Mouse (Mus musculus): ENCODE measurements around the gene Adam23. TPM values are rescaled to one million over a fixed set of nuclear protein-coding genes. Genes with fewer than 3 reads are reported as not detected.

Gene Adam23
- polyA plus RNA-seq, 1 experiment from 2014 or later, result 4.4 TPM

DNA sequence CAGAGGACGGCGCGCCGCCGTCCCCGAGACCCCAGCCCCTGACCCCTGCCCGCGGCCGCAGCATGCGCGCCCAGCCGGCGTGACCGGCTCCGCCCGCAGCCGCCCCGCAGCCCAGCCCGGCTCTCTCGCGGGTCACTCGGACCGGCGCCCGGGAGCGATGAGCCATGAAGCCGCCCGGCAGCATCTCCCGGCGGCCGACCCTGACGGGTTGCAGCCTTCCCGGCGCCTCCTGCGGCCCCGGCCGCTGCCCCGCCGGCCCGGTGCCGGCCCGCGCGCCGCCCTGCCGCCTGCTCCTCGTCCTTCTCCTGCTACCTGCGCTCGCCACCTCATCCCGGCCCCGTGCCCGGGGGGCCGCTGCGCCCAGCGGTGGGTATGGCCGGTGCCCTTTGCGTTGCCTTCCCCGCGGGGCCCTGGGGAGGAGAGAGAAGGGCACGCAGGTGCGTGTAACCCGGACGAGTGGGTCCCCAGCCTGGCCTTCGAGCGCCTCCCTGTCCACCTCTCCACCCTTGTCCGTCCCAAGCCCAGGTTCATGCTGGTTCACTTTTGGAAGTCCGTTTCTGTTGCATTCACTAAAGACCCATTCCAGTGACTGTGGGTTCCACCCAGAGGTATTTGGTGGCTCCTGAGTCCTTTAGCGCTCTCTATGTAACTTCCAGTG is 485 bp downstream of the Adam23 start:
- H3K9ac ChIP-seq, result peak overlapping the region; percentile 77
- ATAC-seq (ENCODE audit: low FRiP score, low read depth), result peak; percentile 44
- WGBS, result under 1% methylated on average over 43 of the region's 68 CpGs
- H3K27ac ChIP-seq, result no peak overlapping the region
- H3K4me3 ChIP-seq, result peak overlapping the region; percentile 76
- peak overlapping the region; percentile 99 for H3K4me2 ChIP-seq (replicated peaks)
- H3K27me3 ChIP-seq, result peaks cover 25% of the 10 kb centered on the region
- H3K9me3 ChIP-seq, result no peaks in the 10 kb centered on the region
- H3K36me3 ChIP-seq, result no peaks in the 10 kb centered on the region
- H3K4me1 ChIP-seq, result peaks cover 6% of the 10 kb centered on the region

DNA sequence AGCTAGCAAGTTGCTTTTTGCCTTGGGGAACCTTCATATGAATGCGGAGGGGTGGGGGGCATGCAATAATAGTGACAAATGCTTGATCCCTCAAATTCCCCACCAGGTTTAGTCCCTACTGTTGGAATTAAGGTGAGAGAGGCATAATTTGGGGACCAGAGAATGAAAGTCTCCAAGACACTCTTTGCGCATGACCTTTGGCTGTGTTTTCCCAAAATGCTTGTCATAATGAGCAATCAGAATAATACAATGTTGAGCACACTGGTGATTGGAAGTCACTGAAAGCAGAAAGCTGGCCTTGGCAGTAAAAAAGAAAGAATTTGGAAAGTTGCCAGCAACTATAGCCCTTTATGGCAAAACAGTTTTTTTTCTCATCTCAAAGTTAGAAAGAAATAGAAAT is 1.0 kb downstream of the Adam23 start:
- Histone ChIP-seq H3K9me3 (no peaks in the 10 kb centered on the region), H3K4me1 (peaks cover 6% of the 10 kb centered on the region), H3K27me3 (peaks cover 25% of the 10 kb centered on the region), H3K4me2 (replicated peaks) (peak overlapping the region; percentile 99), H3K4me3 (peak overlapping the region; percentile 76), H3K27ac (no peak overlapping the region), H3K36me3 (no peaks in the 10 kb centered on the region), H3K9ac (no peak overlapping the region)
- ATAC-seq (ENCODE audit: low FRiP score, low read depth), result no peak
- WGBS, result 67% methylated on average over 2 of the region's 2 CpGs

DNA sequence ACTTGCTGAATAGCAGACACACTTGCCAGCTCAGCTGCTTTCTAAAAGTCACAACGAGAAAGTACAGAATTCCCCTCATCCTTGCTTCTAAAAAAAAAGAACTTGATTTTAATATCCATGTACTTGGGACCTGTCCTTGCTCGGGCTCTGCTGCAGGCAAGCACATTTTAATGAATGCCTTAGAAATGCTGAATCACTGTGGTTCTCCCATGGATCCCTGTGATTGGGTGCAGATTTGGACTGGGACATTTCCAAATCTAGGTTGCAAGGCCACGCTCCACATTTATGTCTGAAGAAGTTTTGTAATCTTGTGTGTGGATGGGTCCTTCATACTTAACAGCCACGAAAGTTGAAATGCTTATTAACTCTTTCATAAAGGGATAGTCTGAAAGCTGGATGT is 4.4 kb downstream of the Adam23 start:
- Histone ChIP-seq H3K4me1 (peaks cover 6% of the 10 kb centered on the region), H3K9me3 (no peaks in the 10 kb centered on the region), H3K9ac (no peak overlapping the region), H3K27ac (no peak overlapping the region), H3K27me3 (peaks cover 19% of the 10 kb centered on the region), H3K4me2 (replicated peaks) (no peak overlapping the region), H3K36me3 (no peaks in the 10 kb centered on the region), H3K4me3 (no peak overlapping the region)
- WGBS, result 75% methylated on average over 4 of the region's 4 CpGs
- ATAC-seq (ENCODE audit: low FRiP score, low read depth), result no peak

DNA sequence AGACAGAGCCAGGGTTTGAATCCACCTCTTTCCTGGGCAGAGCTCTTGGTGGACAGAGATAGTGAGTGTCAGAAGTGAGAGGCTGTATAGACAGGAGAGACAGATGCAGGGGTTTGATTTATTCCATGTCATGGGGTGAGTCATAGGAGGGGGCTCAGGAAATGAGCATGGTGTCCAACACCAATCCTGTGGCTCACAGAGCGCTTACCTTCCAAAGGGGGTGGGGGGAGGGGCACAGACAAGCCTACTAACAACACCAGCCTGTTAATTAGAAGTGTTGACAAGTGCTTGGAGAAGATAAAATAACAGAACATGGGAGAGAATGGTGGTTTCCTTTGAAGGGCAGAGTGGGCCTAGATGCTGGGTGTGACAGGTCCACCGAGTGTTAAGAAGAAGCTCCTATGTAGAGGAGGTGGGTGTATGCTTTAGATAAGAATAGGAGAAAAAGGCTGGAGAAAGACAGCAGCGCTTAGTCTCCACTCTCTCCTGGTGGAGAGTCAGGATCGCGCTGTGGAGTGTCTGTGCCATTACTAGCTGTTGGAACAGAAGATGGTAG is 7.7 kb downstream of the Adam23 start:
- WGBS, result 64% methylated on average over 5 of the region's 5 CpGs
- no peak overlapping the region for H3K9ac ChIP-seq
- H3K4me3 ChIP-seq, result no peak overlapping the region
- ATAC-seq (ENCODE audit: low FRiP score, low read depth), result no peak
- H3K27ac ChIP-seq, result no peak overlapping the region
- peaks cover 3% of the 10 kb centered on the region; the same call in 1 of the 2 replicates for H3K4me1 ChIP-seq
- H3K27me3 ChIP-seq, result no peaks in the 10 kb centered on the region
- H3K9me3 ChIP-seq, result no peaks in the 10 kb centered on the region
- no peaks in the 10 kb centered on the region for H3K36me3 ChIP-seq
- no peak overlapping the region for H3K4me2 ChIP-seq (replicated peaks)

DNA sequence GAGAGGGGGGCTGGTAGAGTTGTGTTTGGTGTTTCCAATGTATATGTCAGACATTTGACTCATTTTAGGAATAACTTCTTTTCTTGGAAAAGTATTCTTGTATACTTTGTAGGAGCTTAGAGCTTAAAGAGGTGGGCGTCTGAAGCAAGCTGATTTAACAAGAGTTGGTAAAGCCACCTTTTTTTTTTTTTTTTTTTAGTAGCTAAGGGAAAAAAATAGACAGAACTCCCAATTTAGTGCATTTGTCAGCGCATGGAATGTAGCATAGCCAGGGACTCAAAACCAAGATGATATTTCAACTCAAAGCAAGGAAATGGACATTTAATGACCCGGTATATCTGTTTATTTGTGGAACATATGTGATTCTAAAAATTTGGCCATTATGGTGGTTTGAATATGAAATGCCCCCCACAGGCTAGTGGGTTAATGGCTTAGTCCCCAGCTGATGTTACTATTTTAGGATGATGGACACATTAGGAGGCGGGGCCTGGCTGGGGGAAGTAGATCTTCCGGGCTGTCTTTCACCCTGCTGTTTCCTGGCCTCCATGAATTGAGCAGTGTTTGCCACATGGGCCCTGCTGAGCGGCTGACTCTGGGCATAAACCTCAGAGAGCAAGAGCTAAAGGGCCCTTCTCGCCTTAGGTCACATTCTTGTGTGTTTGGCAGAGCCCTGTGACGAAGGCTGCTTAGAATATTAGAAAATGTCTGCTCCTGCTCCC is 12.3 kb downstream of the Adam23 start:
- no peak for ATAC-seq (ENCODE audit: low FRiP score, low read depth)
- Histone ChIP-seq H3K4me1 (peaks cover 3% of the 10 kb centered on the region; the same call in 1 of the 2 replicates), H3K9me3 (no peaks in the 10 kb centered on the region), H3K9ac (no peak overlapping the region), H3K27me3 (no peaks in the 10 kb centered on the region), H3K4me2 (replicated peaks) (no peak overlapping the region), H3K4me3 (no peak overlapping the region), H3K27ac (no peak overlapping the region), H3K36me3 (no peaks in the 10 kb centered on the region)
- WGBS, result 71% methylated on average over 8 of the region's 8 CpGs

DNA sequence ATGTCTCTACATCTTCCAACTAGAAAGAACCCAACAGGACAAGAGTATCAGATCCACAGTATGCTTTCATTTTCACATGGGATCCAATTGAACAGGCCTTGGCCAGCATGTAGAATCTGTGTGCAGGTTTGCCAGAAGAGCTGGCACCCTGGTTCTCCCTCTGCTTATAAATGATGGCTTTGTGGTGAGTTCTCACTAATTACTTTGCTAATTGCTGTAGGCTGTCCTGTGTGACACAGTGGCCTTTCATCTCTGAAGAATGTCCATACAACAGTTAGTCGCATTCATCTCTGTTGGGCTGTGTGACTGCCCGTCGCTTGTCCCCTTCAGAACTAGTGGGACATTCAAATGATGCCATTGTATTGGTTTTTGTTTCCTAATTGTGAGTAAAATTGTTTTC is 13.5 kb downstream of the Adam23 start:
- WGBS, result 86% methylated on average over 3 of the region's 3 CpGs
- no peaks in the 10 kb centered on the region for H3K9me3 ChIP-seq

DNA sequence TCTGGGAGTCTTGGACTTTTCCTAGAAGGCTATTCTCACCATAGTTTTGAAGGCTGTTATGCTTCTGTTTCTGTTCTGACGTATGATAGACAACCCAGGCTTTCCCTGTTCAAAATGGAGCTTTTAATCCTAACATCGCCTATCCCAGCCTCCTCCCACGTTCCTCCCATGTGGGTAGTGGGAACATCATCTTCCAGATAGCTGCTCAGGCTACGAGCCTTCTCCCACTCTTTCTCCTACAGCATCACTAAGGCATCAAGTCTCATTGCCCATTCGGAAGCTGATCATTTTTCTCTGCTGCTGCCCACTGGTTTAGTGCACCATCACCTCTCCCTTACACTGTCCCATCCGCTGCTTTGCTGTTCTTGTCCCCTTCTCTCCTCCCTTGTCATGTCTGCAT is 14.2 kb downstream of the Adam23 start:
- Histone ChIP-seq H3K27ac (no peak overlapping the region), H3K9ac (no peak overlapping the region), H3K4me3 (no peak overlapping the region), H3K4me1 (peaks cover 9% of the 10 kb centered on the region), H3K27me3 (no peaks in the 10 kb centered on the region), H3K4me2 (replicated peaks) (no peak overlapping the region), H3K9me3 (no peaks in the 10 kb centered on the region), H3K36me3 (no peaks in the 10 kb centered on the region)
- no peak for ATAC-seq (ENCODE audit: low FRiP score, low read depth)
- WGBS, result 88% methylated on average over 6 of the region's 6 CpGs

More for the DNA sequence above, 13.5 kb downstream of the Adam23 start:
- Histone ChIP-seq H3K36me3 (no peaks in the 10 kb centered on the region), H3K4me3 (no peak overlapping the region), H3K9ac (no peak overlapping the region), H3K4me1 (peaks cover 3% of the 10 kb centered on the region; the same call in 1 of the 2 replicates), H3K27me3 (no peaks in the 10 kb centered on the region), H3K27ac (no peak overlapping the region), H3K4me2 (replicated peaks) (no peak overlapping the region)
- no peak for ATAC-seq (ENCODE audit: low FRiP score, low read depth)

DNA sequence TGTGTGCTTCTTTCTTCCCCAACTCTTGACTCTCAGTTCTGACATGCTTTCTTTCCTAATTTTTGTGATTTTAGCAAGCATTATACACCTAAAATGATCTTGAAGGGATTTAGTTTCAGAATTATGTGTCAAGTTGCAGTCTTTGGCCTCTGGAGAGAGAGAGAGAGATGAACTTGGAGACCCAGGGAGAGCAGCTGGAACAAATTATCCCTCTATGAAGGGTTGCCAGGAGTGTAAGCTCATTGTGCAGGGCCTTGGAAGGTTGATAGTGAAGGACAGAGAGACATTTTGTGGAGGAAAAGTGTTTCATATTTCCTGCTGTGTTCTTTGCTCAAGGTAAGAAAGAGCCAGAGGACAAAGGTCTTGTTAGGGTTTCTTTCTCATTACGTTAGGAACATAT is 18.8 kb downstream of the Adam23 start:
- no peak overlapping the region for H3K4me2 ChIP-seq (replicated peaks)
- H3K4me1 ChIP-seq, result peaks cover 7% of the 10 kb centered on the region; the same call in 1 of the 2 replicates
- WGBS, result 34% methylated on average over 1 of the region's 1 CpGs
- H3K9ac ChIP-seq, result no peak overlapping the region
- no peak for ATAC-seq (ENCODE audit: low FRiP score, low read depth)
- no peak overlapping the region for H3K27ac ChIP-seq
- H3K4me3 ChIP-seq, result no peak overlapping the region
- no peaks in the 10 kb centered on the region for H3K27me3 ChIP-seq
- no peaks in the 10 kb centered on the region for H3K36me3 ChIP-seq
- H3K9me3 ChIP-seq, result no peaks in the 10 kb centered on the region

DNA sequence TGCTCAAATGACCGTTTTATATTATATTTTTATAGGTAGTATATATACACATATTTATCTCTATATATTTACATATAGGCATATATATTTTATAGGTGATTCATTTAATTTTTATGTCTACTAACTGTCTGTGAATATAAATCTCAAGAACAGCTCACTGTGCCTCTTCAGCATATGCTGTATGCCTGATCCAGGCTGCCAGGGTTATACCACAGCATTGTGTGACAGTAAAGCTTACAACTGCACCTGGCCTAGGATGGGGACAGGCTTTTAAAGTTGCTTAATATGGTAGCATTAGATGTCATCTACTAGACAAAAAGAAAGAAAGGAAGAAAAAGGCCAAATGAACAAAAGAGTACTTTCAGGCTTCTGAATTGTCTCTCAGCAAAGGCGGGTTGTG is 27.6 kb downstream of the Adam23 start:
- H3K4me2 ChIP-seq (replicated peaks), result no peak overlapping the region
- WGBS, result 63% methylated on average over 2 of the region's 2 CpGs
- peaks cover 8% of the 10 kb centered on the region; the same call in 1 of the 2 replicates for H3K4me1 ChIP-seq
- no peak overlapping the region for H3K9ac ChIP-seq
- no peaks in the 10 kb centered on the region for H3K27me3 ChIP-seq
- no peak overlapping the region for H3K4me3 ChIP-seq
- H3K36me3 ChIP-seq, result no peaks in the 10 kb centered on the region
- H3K27ac ChIP-seq, result no peak overlapping the region
- ATAC-seq (ENCODE audit: low FRiP score, low read depth), result no peak
- no peaks in the 10 kb centered on the region for H3K9me3 ChIP-seq

DNA sequence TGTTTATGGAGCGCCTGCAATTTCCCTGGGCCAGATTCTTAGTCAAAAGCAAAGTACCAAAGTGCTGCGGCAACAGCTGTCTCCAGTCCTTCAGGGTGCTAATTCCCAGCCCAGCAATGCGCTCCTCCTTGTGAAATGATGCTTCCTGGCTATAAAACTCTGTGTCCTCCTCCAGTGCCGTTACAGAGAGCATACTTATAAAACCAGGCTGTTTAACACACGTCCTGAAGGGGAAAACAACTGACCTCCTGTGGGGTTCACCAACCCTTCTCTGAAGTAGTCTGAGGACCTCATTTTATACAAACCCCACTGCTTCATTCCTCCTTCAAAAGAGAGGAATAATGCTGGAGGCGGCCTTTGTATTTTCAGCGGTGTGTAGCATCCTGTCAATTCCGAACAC is 28.0 kb downstream of the Adam23 start:
- Histone ChIP-seq H3K9me3 (no peaks in the 10 kb centered on the region), H3K4me2 (replicated peaks) (no peak overlapping the region), H3K4me3 (no peak overlapping the region), H3K36me3 (no peaks in the 10 kb centered on the region), H3K27ac (no peak overlapping the region), H3K27me3 (no peaks in the 10 kb centered on the region), H3K9ac (no peak overlapping the region), H3K4me1 (peaks cover 8% of the 10 kb centered on the region; the same call in 1 of the 2 replicates)
- no peak for ATAC-seq (ENCODE audit: low FRiP score, low read depth)
- 32% methylated on average over 8 of the region's 8 CpGs for WGBS

DNA sequence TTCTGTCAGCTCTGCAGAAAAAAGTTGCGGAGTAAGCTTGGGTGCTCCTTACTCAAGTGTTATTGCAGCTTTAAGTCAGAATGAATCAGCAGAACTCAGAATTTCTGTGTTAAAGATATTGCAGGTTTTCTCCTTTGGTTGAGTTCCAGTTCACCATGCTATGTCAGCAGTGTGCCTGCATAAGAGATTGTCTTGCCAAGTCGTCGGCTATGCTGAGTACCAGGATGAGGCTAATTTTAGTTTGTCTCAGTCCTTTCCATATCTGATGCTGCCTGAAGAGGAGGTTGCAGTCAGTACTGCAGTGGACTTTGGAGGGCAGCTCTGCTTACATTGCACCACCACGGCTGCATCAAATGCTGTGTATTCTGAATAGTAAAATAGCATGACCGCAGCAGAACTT is 33.3 kb downstream of the Adam23 start:
- Histone ChIP-seq H3K27ac (no peak overlapping the region), H3K4me1 (0 out of 2 replicates have a peak, but pooled peaks cover 3% of the 10 kb centered on the region), H3K36me3 (no peaks in the 10 kb centered on the region), H3K9me3 (no peaks in the 10 kb centered on the region), H3K4me3 (no peak overlapping the region), H3K9ac (no peak overlapping the region), H3K4me2 (replicated peaks) (no peak overlapping the region), H3K27me3 (no peaks in the 10 kb centered on the region)
- no peak for ATAC-seq (ENCODE audit: low FRiP score, low read depth)
- 92% methylated on average over 5 of the region's 5 CpGs for WGBS

DNA sequence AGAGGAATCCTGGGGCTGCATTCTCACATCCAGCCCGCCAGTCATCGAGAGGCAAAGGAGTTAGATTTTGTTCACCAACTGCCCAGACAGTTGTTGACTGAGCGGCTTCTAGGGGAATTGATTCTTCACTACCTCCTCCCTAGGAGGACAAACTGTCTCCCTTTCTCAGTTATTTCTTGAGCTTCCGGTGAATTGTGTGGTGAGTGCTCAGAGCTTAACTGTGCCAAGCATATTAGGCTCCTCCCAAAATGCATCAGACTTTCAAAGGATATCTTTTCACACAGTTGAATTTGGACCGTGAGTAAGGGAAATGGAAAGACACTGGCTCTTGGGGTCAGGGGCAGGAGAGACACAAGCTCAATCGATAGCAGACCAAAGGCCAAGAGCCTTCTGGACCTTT is 39.0 kb downstream of the Adam23 start:
- H3K27me3 ChIP-seq, result no peaks in the 10 kb centered on the region
- H3K4me3 ChIP-seq, result no peak overlapping the region
- H3K9ac ChIP-seq, result no peak overlapping the region
- 89% methylated on average over 6 of the region's 6 CpGs for WGBS
- no peaks in the 10 kb centered on the region for H3K9me3 ChIP-seq
- H3K4me1 ChIP-seq, result no peaks in the 10 kb centered on the region
- no peaks in the 10 kb centered on the region for H3K36me3 ChIP-seq
- no peak overlapping the region for H3K4me2 ChIP-seq (replicated peaks)
- no peak overlapping the region for H3K27ac ChIP-seq
- no peak for ATAC-seq (ENCODE audit: low FRiP score, low read depth)

Data from limb, embryonic 13.5 days (tissue).